Mouse (Mus musculus): ENCODE data around the gene Pah. TPM values are rescaled to one million over a fixed set of nuclear protein-coding genes. Genes with fewer than 3 reads are reported as not detected.

Pah gene
- polyA plus RNA-seq, 1 experiment: not detected

GRCm38 (mm10) chr10:87556441-87556840 is 34.8 kb downstream of the Pah start:
- no peaks in the 10 kb centered on the region for H3K4me1 ChIP-seq (ENCODE audit: control insufficient read depth, insufficient read depth, insufficient read length, low read length)
- no peak overlapping the region for H3K4me3 ChIP-seq (ENCODE audit: insufficient read depth, low read depth, low read length)
- H3K27ac ChIP-seq (replicated peaks; ENCODE audit: low read depth, low read length): no peak overlapping the region

GRCm38 (mm10) chr10:87563818-87564217 is 42.2 kb downstream of the Pah start:
- Histone ChIP-seq H3K4me3 (ENCODE audit: insufficient read depth, low read depth, low read length) (no peak overlapping the region), H3K4me1 (ENCODE audit: control insufficient read depth, insufficient read depth, insufficient read length, low read length) (no peaks in the 10 kb centered on the region), H3K27ac (replicated peaks; ENCODE audit: low read depth, low read length) (no peak overlapping the region)

GRCm38 (mm10) chr10:87565712-87566111 is 44.1 kb downstream of the Pah start:
- H3K27ac ChIP-seq (replicated peaks; ENCODE audit: low read depth, low read length): no peak overlapping the region

GRCm38 (mm10) chr10:87572500-87572899 is 50.9 kb downstream of the Pah start:
- no peaks in the 10 kb centered on the region for H3K4me1 ChIP-seq (ENCODE audit: control insufficient read depth, insufficient read depth, insufficient read length, low read length)
- H3K4me3 ChIP-seq (ENCODE audit: insufficient read depth, low read depth, low read length): no peak overlapping the region
- H3K27ac ChIP-seq (replicated peaks; ENCODE audit: low read depth, low read length): no peak overlapping the region

More at GRCm38 (mm10) chr10:87565712-87566111, 44.1 kb downstream of the Pah start:
- H3K4me3 ChIP-seq (ENCODE audit: insufficient read depth, low read depth, low read length): no peak overlapping the region
- no peaks in the 10 kb centered on the region for H3K4me1 ChIP-seq (ENCODE audit: control insufficient read depth, insufficient read depth, insufficient read length, low read length)

GRCm38 (mm10) chr10:87586696-87587095 is 65.1 kb downstream of the Pah start:
- Histone ChIP-seq H3K27ac (replicated peaks; ENCODE audit: low read depth, low read length) (no peak overlapping the region), H3K4me3 (ENCODE audit: insufficient read depth, low read depth, low read length) (no peak overlapping the region), H3K4me1 (ENCODE audit: control insufficient read depth, insufficient read depth, insufficient read length, low read length) (no peaks in the 10 kb centered on the region)

GRCm38 (mm10) chr10:87593916-87594315 is 72.3 kb downstream of the Pah start:
- Histone ChIP-seq H3K4me3 (ENCODE audit: insufficient read depth, low read depth, low read length) (no peak overlapping the region), H3K27ac (replicated peaks; ENCODE audit: low read depth, low read length) (no peak overlapping the region), H3K4me1 (ENCODE audit: control insufficient read depth, insufficient read depth, insufficient read length, low read length) (no peaks in the 10 kb centered on the region)

GRCm38 (mm10) chr10:87596361-87597074 is 74.9 kb downstream of the Pah start:
- H3K4me3 ChIP-seq (ENCODE audit: insufficient read depth, low read depth, low read length): no peak overlapping the region
- H3K4me1 ChIP-seq (ENCODE audit: control insufficient read depth, insufficient read depth, insufficient read length, low read length): no peaks in the 10 kb centered on the region
- no peak overlapping the region for H3K27ac ChIP-seq (replicated peaks; ENCODE audit: low read depth, low read length)

GRCm38 (mm10) chr10:87597075-87597677 is 75.6 kb downstream of the Pah start:
- Histone ChIP-seq H3K27ac (replicated peaks; ENCODE audit: low read depth, low read length) (no peak overlapping the region), H3K4me1 (ENCODE audit: control insufficient read depth, insufficient read depth, insufficient read length, low read length) (no peaks in the 10 kb centered on the region), H3K4me3 (ENCODE audit: insufficient read depth, low read depth, low read length) (no peak overlapping the region)

- Histone ChIP-seq H3K4me1 (ENCODE audit: control insufficient read depth, insufficient read depth, insufficient read length, low read length) (no peaks in the 10 kb centered on the region), H3K27ac (replicated peaks; ENCODE audit: low read depth, low read length) (no peak overlapping the region), H3K4me3 (ENCODE audit: insufficient read depth, low read depth, low read length) (no peak overlapping the region)
Measured at GRCm38 (mm10) chr10:87602151-87602550, 80.6 kb downstream of the Pah start.

GRCm38 (mm10) chr10:87625196-87625595 is 103.6 kb downstream of the Pah start:
- H3K4me3 ChIP-seq (ENCODE audit: insufficient read depth, low read depth, low read length): no peak overlapping the region
- H3K4me1 ChIP-seq (ENCODE audit: control insufficient read depth, insufficient read depth, insufficient read length, low read length): no peaks in the 10 kb centered on the region
- no peak overlapping the region for H3K27ac ChIP-seq (replicated peaks; ENCODE audit: low read depth, low read length)

Other genes with a start within 250 kb of the Pah start
- 1.2 and 1.7 TPM in 2 replicates for gene Ascl1, start 28.1 kb upstream of the Pah start, polyA plus RNA-seq (2012; ENCODE audit: insufficient read depth, insufficient read length, missing spikeins)

Data from brown adipose tissue, adult 24 weeks (tissue).